Mouse (Mus musculus): ENCODE results near the gene Rnf40. TPM values are rescaled to one million over a fixed set of nuclear protein-coding genes. Genes with fewer than 3 reads are reported as not detected.
"Not testable (repeated sequence)": the region's sequence is repeated elsewhere in the genome, so short reads cannot be mapped to it uniquely, and the experiment has no call there.

Rnf40 gene
- polyA plus RNA-seq, 1 experiment from 2014 or later: 32.4 TPM

GRCm38 (mm10) chr7:127617962-127618361 lies 29.4 kb downstream of the Rnf40 start:
- Histone ChIP-seq H3K27ac (no peak overlapping the region), H3K27me3 (ENCODE audit: insufficient read depth, low read length) (no peaks in the 10 kb centered on the region), H3K9me3 (replicated peaks; ENCODE audit: low read length) (no peaks in the 10 kb centered on the region), H3K4me2 (ENCODE audit: low read length) (no peak overlapping the region), H3K36me3 (ENCODE audit: insufficient read depth, low read length) (no peaks in the 10 kb centered on the region), H3K4me1 (replicated peaks; ENCODE audit: insufficient read depth, low read length) (peaks cover 12% of the 10 kb centered on the region), H3K9ac (ENCODE audit: low read depth, low read length) (no peak overlapping the region), H3K4me3 (replicated peaks; ENCODE audit: low read depth, low read length) (no peak overlapping the region)
- TF ChIP-seq CTCF (IDR thresholded peaks at IDR 0.05; ENCODE audit: low read depth): no peak
- 61% methylated on average over 2 of the region's 2 CpGs for WGBS
- DNase-seq (ENCODE audit: low spot score) (no peak), ATAC-seq (replicated peaks; ENCODE audit: low FRiP score, low read depth) (no peak)

DNA sequence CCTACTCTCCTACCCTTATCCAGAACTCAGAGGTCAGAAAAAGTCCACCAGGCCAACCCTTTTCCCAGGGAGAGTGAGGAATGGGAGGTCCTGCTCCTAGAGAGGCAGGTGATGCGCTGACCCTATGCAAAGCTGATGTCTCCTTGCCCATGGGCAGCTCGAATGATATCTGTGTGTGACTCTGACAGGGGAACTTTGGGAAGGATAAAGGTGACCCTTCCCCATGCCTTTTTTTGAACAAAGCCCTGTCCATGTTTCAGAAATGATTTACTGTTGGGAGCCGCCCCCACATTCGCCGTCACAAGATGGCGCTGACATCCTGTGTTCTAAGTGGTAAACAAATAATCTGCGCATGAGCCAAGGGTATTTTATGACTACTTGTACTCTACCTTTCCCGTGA lies 29.8 kb downstream of the Rnf40 start:
- not testable (repeated sequence) for H3K36me3 ChIP-seq (ENCODE audit: insufficient read depth, low read length); H3K9ac ChIP-seq (ENCODE audit: low read depth, low read length); DNase-seq (ENCODE audit: low spot score); H3K27ac ChIP-seq; H3K4me3 ChIP-seq (replicated peaks; ENCODE audit: low read depth, low read length); H3K4me2 ChIP-seq (ENCODE audit: low read length); ATAC-seq (replicated peaks; ENCODE audit: low FRiP score, low read depth); H3K9me3 ChIP-seq (replicated peaks; ENCODE audit: low read length); H3K27me3 ChIP-seq (ENCODE audit: insufficient read depth, low read length)
- H3K4me1 ChIP-seq (replicated peaks; ENCODE audit: insufficient read depth, low read length): peaks cover 12% of the 10 kb centered on the region
- WGBS: 95% methylated on average over 7 of the region's 8 CpGs

GRCm38 (mm10) chr7:127626039-127626438 lies 37.5 kb downstream of the Rnf40 start:
- no peak for ATAC-seq (replicated peaks; ENCODE audit: low FRiP score, low read depth)
- WGBS: over 99% methylated on average over 7 of the region's 7 CpGs
- Histone ChIP-seq H3K4me2 (ENCODE audit: low read length) (no peak overlapping the region), H3K4me3 (replicated peaks; ENCODE audit: low read depth, low read length) (no peak overlapping the region), H3K27ac (no peak overlapping the region), H3K9ac (ENCODE audit: low read depth, low read length) (no peak overlapping the region), H3K27me3 (ENCODE audit: insufficient read depth, low read length) (no peaks in the 10 kb centered on the region), H3K36me3 (ENCODE audit: insufficient read depth, low read length) (no peaks in the 10 kb centered on the region), H3K9me3 (replicated peaks; ENCODE audit: low read length) (no peaks in the 10 kb centered on the region), H3K4me1 (replicated peaks; ENCODE audit: insufficient read depth, low read length) (no peaks in the 10 kb centered on the region)
- no peak for DNase-seq (ENCODE audit: low spot score)
- TF ChIP-seq CTCF (IDR thresholded peaks at IDR 0.05; ENCODE audit: low read depth): no peak

DNA sequence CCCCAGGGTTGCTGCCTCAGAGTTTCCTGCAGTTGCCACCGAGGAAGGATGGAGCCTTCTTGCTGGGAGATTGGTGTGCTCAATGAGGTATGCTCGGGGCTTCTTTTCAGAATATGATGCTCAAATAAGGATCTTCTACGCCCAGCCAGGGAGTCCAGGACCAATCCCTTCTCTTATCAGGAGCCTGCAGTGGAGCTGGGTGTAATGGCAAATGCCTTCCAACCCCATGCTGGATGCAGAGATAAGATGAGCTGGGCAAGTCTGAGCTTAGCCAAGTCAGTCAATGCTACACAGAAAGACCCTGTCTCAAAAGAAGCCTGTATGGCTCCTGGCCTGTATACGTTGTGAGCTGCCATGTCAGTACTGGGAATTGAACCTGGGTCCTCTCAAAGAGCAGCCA lies 37.9 kb downstream of the Rnf40 start:
- DNase-seq (ENCODE audit: low spot score): no peak
- 87% methylated on average over 4 of the region's 4 CpGs for WGBS

GRCm38 (mm10) chr7:127628646-127629045 lies 40.1 kb downstream of the Rnf40 start:
- Histone ChIP-seq H3K27me3 (ENCODE audit: insufficient read depth, low read length) (no peaks in the 10 kb centered on the region), H3K9ac (ENCODE audit: low read depth, low read length) (no peak overlapping the region), H3K36me3 (ENCODE audit: insufficient read depth, low read length) (no peaks in the 10 kb centered on the region), H3K4me1 (replicated peaks; ENCODE audit: insufficient read depth, low read length) (no peaks in the 10 kb centered on the region), H3K27ac (no peak overlapping the region), H3K9me3 (replicated peaks; ENCODE audit: low read length) (no peaks in the 10 kb centered on the region), H3K4me3 (replicated peaks; ENCODE audit: low read depth, low read length) (no peak overlapping the region), H3K4me2 (ENCODE audit: low read length) (no peak overlapping the region)
- DNase-seq (ENCODE audit: low spot score) (no peak), ATAC-seq (replicated peaks; ENCODE audit: low FRiP score, low read depth) (no peak)
- no peak for TF ChIP-seq CTCF (IDR thresholded peaks at IDR 0.05; ENCODE audit: low read depth)
- WGBS: 63% methylated on average over 5 of the region's 5 CpGs

More for the DNA sequence above, 37.9 kb downstream of the Rnf40 start:
- H3K9ac ChIP-seq (ENCODE audit: low read depth, low read length): no peak overlapping the region
- TF ChIP-seq CTCF (IDR thresholded peaks at IDR 0.05; ENCODE audit: low read depth): no peak
- no peaks in the 10 kb centered on the region for H3K27me3 ChIP-seq (ENCODE audit: insufficient read depth, low read length)
- H3K36me3 ChIP-seq (ENCODE audit: insufficient read depth, low read length): no peaks in the 10 kb centered on the region
- no peak overlapping the region for H3K4me3 ChIP-seq (replicated peaks; ENCODE audit: low read depth, low read length)
- no peak overlapping the region for H3K4me2 ChIP-seq (ENCODE audit: low read length)
- H3K27ac ChIP-seq: no peak overlapping the region
- no peaks in the 10 kb centered on the region for H3K4me1 ChIP-seq (replicated peaks; ENCODE audit: insufficient read depth, low read length)
- no peak for ATAC-seq (replicated peaks; ENCODE audit: low FRiP score, low read depth)
- H3K9me3 ChIP-seq (replicated peaks; ENCODE audit: low read length): no peaks in the 10 kb centered on the region

DNA sequence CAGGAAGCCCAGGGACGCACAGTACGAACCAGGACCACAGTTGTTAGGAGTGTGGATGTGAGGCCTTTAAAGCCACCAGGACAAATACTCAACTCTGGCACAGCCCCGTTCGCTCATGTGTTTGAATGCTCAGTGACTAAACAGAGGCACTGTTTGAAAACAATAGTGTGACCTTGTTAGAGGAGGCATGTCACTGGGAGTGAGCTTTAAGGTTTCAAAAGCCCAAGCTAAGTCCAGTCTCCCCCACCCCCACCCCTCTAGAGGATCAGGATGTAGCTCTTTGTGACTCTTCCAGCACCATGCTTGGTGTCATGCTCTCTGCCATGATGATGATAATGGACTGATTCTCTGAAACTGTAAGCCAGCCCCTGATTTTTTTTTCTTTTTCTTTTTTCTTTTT lies 42.8 kb downstream of the Rnf40 start:
- TF ChIP-seq CTCF (IDR thresholded peaks at IDR 0.05; ENCODE audit: low read depth): no peak
- H3K27me3 ChIP-seq (ENCODE audit: insufficient read depth, low read length): no peaks in the 10 kb centered on the region
- H3K9me3 ChIP-seq (replicated peaks; ENCODE audit: low read length): no peaks in the 10 kb centered on the region
- H3K36me3 ChIP-seq (ENCODE audit: insufficient read depth, low read length): no peaks in the 10 kb centered on the region
- no peak overlapping the region for H3K4me2 ChIP-seq (ENCODE audit: low read length)
- DNase-seq (ENCODE audit: low spot score): no peak
- no peaks in the 10 kb centered on the region for H3K4me1 ChIP-seq (replicated peaks; ENCODE audit: insufficient read depth, low read length)
- ATAC-seq (replicated peaks; ENCODE audit: low FRiP score, low read depth): no peak
- H3K27ac ChIP-seq: no peak overlapping the region
- WGBS: 80% methylated on average over 4 of the region's 4 CpGs
- no peak overlapping the region for H3K4me3 ChIP-seq (replicated peaks; ENCODE audit: low read depth, low read length)
- H3K9ac ChIP-seq (ENCODE audit: low read depth, low read length): no peak overlapping the region

DNA sequence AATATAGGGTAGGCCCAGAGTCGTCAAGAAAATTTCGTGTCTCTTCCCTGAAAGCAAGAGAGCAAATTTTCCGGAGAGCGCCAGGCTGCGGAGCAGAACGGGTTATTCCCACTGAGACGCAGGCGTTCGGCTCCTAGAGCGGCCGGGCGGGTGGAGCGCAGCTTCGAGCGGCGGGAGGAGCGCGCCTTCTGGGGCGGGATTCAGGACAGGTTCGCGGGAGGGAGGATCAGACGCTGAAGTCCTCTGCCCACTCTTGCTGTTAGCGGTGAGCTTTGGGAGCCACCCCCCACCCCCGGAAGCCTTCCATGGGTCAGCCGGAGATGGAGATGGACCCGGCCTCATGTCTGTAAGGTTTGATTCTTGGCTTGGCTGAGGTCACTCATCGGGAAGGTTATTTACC lies 48.4 kb downstream of the Rnf40 start:
- Histone ChIP-seq H3K4me3 (replicated peaks; ENCODE audit: low read depth, low read length) (peak overlapping the region; percentile 54), H3K4me1 (replicated peaks; ENCODE audit: insufficient read depth, low read length) (no peaks in the 10 kb centered on the region), H3K4me2 (ENCODE audit: low read length) (peak overlapping the region; percentile 65), H3K27me3 (ENCODE audit: insufficient read depth, low read length) (no peaks in the 10 kb centered on the region), H3K36me3 (ENCODE audit: insufficient read depth, low read length) (no peaks in the 10 kb centered on the region), H3K27ac (no peak overlapping the region), H3K9ac (ENCODE audit: low read depth, low read length) (peak overlapping the region; percentile 54; the same call in 1 of the 2 replicates), H3K9me3 (replicated peaks; ENCODE audit: low read length) (no peaks in the 10 kb centered on the region)
- peak; percentile 54; the same call in 1 of the 2 replicates for ATAC-seq (replicated peaks; ENCODE audit: low FRiP score, low read depth)
- under 1% methylated on average over 27 of the region's 27 CpGs for WGBS
- DNase-seq (ENCODE audit: low spot score): peak; percentile 94
- TF ChIP-seq CTCF (IDR thresholded peaks at IDR 0.05; ENCODE audit: low read depth): no peak

Measured in kidney, postnatal 0 days (tissue).